Mouse (Mus musculus) olfactory bulb, adult 2 months (tissue): Measurements from ENCODE around the gene Nicn1. TPM values are rescaled to one million over a fixed set of nuclear protein-coding genes. Genes with fewer than 3 reads are reported as not detected.

Experiments used
- H3K27ac ChIP-seq: fragments of 200-500 bp; 2 replicates; pipeline ENCODE4 v1.5.1; 2012; ENCODE audit warnings: low read depth, low read length; ENCODE audit not compliant: insufficient read depth
- H3K4me1 ChIP-seq: fragments of 200-500 bp; 2 replicates; pipeline ENCODE4 v1.6.1; 2012; ENCODE audit warnings: low read length; ENCODE audit not compliant: control insufficient read depth, insufficient read depth
- H3K4me3 ChIP-seq: fragments of 200-500 bp; 2 replicates; pipeline ENCODE4 v1.5.1; 2012; ENCODE audit warnings: mild to moderate bottlenecking, low read depth, low read length, moderate library complexity; ENCODE audit not compliant: insufficient read depth
- CTCF ChIP-seq: fragments of 200-500 bp; IDR thresholded peaks from 2 replicates; pipeline ENCODE4 v1.5.1; 2012; ENCODE audit warnings: low read depth, mild to moderate bottlenecking, low read length, moderate library complexity; ENCODE audit not compliant: insufficient read depth
- POLR2A ChIP-seq: fragments of 200-500 bp; IDR thresholded peaks from 2 replicates; pipeline ENCODE4 v1.6.1; 2012; ENCODE audit warnings: mild to moderate bottlenecking, low read depth, low read length, moderate library complexity; ENCODE audit not compliant: insufficient read depth
- WGBS: fragments of 180-500 bp; shearing (Covaris S2); methylation state at CpG from one replicate; pipeline ENCODE4 v1.1.7; 2018; 5-methylcytosine and 5-hydroxymethylcytosine counted together
- polyA plus RNA-seq: library from polyadenylated mRNA; stranded (reverse); fragments of >200 nt; gene quantifications from 2 replicates; pipeline ENCODE4 v1.2.4, GENCODE M21; 2012; ENCODE audit warnings: low replicate concordance; ENCODE audit not compliant: missing spikeins, insufficient read depth, insufficient read length

The Nicn1 gene
- polyA plus RNA-seq: not detected in 2 replicates

DNA sequence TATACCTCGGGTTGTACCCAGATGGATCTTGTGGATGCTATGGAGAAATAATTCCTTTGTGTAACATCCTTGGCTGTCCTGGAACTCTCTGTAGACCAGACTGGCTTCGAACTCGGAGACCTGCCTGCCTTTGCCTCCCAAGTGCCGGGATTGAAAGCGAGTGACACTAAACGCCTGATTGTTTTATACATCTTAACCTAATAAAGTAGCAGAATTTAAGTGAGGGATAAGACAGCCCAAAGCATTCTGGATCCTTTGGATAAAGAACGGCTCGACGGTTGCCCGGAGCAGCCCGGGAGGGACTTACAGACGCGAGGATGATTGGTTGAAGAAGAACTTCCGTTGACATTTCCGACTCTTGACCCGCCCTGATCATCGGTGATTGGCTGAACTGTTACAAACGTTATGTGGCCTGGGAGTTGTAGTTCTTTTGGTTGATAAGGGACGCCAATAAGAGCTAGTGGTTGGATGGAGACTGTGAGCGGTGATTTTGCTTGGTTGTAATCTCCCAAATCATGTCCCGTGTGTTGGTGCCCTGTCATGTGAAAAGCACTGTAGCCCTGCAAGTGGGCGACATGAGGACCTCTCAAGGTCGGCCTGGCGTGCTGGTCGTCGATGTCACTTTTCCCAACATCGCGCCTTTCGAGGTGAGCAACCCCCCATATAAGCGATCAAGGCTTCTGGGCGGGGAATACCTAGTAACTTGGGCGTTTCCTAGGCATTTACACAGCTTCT, at the start of gene Nicn1:
Gene Nicn1 (plus strand): TSS at position 414 of the 735 bp plus-strand sequence.
- Histone ChIP-seq H3K27ac (peak within 1 kb of the TSS; percentile 32; the same call in 1 of the 2 replicates), H3K4me1 (no peaks in the 10 kb centered on the region), H3K4me3 (peak within 1 kb of the TSS; percentile 58)
- under 1% methylated on average over 32 of the region's 32 CpGs for WGBS
- TF ChIP-seq CTCF: no peak
- peak; percentile 66 for TF ChIP-seq POLR2A

DNA sequence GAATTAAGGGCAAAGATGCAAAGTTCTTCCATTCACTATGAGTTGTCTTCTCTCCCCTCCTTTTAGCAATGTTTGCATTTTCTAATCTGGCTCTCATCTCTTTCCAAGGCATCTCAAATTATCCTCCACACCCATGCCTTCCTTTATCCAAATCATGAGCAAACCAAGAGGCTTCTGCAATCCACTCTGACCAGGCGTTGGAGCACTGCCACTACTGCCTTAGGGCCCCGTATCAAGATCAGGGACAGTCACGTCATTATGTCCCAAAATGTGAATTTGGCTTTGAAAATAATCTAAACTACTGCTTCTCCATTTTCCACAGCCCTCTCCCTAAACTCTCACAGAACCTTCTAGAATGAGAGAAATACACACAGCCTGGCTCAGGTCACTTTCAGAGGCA, 45.7 kb upstream of the Nicn1 start:
- H3K27ac ChIP-seq: no peak overlapping the region
- TF ChIP-seq POLR2A (no peak), CTCF (no peak)
- H3K4me1 ChIP-seq: peaks cover 5% of the 10 kb centered on the region; the same call in 1 of the 2 replicates
- H3K4me3 ChIP-seq: no peak overlapping the region
- 84% methylated on average over 3 of the region's 3 CpGs for WGBS

DNA sequence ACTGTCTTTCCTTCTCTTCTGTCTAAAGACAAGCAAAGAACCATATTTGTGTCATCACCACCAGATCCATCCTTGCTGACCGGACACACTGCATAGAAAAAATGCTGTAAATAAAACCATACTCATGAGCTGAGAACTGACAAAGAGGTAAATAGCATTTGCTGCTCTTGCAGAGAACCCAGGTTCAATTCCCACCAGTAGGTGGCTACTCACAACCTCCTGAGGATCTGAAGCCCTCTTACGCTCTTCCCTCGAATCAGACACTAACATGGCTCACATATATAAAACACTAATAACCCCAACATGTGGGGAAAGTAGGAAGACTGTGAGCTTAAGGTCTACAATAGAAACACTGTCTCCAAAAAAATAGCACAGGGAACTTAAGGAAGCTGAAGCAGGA, 45.2 kb upstream of the Nicn1 start:
- Histone ChIP-seq H3K4me1 (peaks cover 5% of the 10 kb centered on the region; the same call in 1 of the 2 replicates), H3K4me3 (no peak overlapping the region), H3K27ac (no peak overlapping the region)
- WGBS: 63% methylated on average over 3 of the region's 3 CpGs
- TF ChIP-seq CTCF (no peak), POLR2A (no peak)

DNA sequence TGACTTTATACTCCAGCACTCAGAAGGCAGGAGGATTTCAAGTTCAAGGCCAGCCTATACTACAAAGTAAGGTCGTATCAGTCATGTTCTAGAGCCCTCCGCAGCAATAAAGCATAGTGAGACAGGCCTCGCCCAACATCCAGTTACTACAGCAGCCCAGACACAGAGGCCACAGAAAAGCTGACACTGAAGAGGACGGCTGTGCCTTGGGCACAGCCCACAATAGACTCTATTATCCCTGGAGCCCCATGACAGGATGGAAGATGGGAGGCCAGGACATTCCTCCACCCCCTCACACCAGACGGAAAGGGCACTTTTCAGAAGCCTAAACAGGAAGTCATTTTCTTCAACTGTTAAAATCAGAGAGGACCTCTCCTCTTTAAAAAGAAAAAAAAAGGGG, 41.3 kb upstream of the Nicn1 start:
- WGBS: 55% methylated on average over 5 of the region's 5 CpGs
- no peak overlapping the region for H3K4me3 ChIP-seq
- H3K4me1 ChIP-seq: peaks cover 5% of the 10 kb centered on the region; the same call in 1 of the 2 replicates
- TF ChIP-seq POLR2A (no peak), CTCF (no peak)
- no peak overlapping the region for H3K27ac ChIP-seq

DNA sequence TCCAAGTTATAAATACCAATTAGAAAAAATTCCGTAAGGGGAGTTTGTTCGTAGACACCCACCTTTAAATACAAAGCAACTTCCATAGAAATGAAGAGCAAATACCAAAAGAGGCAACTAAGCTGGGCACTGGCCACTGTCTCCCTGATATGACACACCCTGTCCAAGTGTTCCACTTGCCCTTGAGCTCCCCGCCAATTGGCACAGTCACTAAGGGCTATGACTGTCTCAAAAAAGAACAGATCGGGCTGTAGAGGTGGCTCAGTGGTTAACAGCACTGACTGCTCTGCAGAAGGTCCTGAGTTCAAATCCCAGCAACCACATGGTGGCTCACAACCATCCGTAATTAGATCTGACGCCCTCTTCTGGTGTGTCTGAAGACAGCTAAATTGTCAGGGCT, 38.4 kb upstream of the Nicn1 start:
- no peak overlapping the region for H3K4me3 ChIP-seq
- peaks cover 5% of the 10 kb centered on the region; the same call in 1 of the 2 replicates for H3K4me1 ChIP-seq
- no peak overlapping the region for H3K27ac ChIP-seq
- no peak for TF ChIP-seq CTCF
- TF ChIP-seq POLR2A: no peak
- 91% methylated on average over 6 of the region's 6 CpGs for WGBS

DNA sequence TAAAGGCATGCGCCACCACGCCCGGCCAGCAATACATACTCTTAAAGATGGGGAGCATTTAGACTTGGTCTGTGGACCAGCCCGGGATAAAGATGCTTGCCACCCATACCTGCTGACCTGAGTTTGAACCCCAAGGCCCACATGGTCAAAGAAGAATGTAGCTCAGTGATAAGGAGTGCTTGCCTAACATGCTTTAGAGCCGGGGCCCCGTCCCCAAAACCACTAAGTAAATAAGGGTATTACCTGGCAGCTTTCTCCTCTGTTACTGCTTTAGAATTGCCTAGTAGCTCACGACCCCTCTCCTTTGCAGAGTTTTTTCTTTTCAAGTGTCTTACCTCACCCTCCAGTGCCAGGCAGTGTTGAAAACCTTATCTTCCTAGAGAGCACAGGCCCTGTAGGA, 37.5 kb upstream of the Nicn1 start:
- 98% methylated on average over 7 of the region's 7 CpGs for WGBS
- TF ChIP-seq CTCF (no peak), POLR2A (no peak)

DNA sequence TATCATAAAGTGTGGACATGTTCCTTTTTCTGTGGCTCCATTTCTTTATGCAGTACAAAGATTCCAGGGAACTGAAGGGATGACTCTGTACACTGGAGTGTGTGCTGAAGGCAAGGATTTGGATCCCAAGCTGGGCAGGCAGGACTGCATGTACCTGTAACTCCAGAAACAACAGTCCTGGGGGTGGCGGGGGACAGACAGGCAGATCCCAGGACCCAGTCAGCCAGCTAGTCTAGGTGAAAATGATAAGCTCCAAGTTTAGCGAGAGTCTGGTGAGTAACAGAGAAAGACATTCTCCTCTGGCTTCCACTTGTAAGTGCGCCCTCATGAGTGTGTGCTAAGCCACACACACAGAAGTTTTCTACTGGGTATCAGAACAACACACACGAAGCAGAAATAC, 29.7 kb upstream of the Nicn1 start:
- H3K4me1 ChIP-seq: peaks cover 8% of the 10 kb centered on the region; the same call in 1 of the 2 replicates
- 65% methylated on average over 4 of the region's 4 CpGs for WGBS
- H3K27ac ChIP-seq: no peak overlapping the region
- TF ChIP-seq POLR2A (no peak), CTCF (no peak)
- H3K4me3 ChIP-seq: no peak overlapping the region

More for the DNA sequence above, 37.5 kb upstream of the Nicn1 start:
- Histone ChIP-seq H3K4me1 (peaks cover 5% of the 10 kb centered on the region; the same call in 1 of the 2 replicates), H3K27ac (no peak overlapping the region), H3K4me3 (no peak overlapping the region)

DNA sequence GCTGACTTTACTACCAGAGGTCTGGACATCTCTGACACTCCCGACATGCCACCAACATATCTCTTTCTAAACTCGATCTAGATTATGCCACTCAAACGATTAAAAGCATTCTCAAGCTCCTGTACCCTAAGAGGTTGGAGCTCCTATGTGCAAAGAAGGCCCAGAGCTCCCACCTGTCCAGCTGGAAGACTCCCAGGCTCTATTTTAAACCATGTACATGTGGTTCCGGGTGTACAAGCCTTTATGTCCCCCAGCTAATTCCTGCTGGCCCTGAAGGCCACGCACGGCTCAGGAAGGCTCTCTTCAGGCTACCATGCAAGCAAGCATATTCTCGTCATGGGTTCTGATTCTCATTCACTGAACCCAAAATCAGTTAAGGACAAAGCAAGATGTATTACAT, 28.4 kb upstream of the Nicn1 start:
- Histone ChIP-seq H3K4me3 (no peak overlapping the region), H3K4me1 (peaks cover 8% of the 10 kb centered on the region; the same call in 1 of the 2 replicates), H3K27ac (no peak overlapping the region)
- WGBS: 75% methylated on average over 7 of the region's 7 CpGs
- TF ChIP-seq CTCF (no peak), POLR2A (no peak)

DNA sequence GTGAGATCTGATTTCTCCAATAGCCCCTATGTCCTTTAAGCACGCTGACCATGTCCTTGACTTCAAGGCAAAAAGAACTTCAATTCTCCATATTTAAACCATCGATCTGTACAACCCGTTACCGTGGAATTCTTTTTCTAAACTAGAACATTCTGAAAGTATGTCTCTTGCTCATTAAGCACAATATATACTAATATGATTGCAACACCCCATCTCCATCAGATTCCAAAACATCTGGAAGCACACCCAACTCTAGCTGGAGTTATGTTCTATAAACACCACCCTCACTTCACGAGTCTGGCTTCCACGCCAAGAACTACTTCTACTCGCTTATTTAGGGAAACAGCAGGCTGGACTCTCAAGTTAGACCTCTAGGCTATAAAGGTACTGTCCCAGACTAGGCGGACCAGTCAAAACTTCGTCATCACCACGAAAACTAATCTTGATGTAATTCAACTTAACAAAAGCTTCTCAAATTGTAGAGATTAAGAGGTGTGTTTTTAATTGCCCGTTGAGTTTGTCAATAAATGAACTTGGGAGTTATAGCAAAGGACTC, 27.7 kb upstream of the Nicn1 start:
- H3K4me3 ChIP-seq: peak overlapping the region; percentile 81
- no peak for TF ChIP-seq CTCF
- no peak for TF ChIP-seq POLR2A
- peaks cover 8% of the 10 kb centered on the region; the same call in 1 of the 2 replicates for H3K4me1 ChIP-seq
- WGBS: 30% methylated on average over 11 of the region's 11 CpGs
- no peak overlapping the region; the same call in 1 of the 2 replicates for H3K27ac ChIP-seq

DNA sequence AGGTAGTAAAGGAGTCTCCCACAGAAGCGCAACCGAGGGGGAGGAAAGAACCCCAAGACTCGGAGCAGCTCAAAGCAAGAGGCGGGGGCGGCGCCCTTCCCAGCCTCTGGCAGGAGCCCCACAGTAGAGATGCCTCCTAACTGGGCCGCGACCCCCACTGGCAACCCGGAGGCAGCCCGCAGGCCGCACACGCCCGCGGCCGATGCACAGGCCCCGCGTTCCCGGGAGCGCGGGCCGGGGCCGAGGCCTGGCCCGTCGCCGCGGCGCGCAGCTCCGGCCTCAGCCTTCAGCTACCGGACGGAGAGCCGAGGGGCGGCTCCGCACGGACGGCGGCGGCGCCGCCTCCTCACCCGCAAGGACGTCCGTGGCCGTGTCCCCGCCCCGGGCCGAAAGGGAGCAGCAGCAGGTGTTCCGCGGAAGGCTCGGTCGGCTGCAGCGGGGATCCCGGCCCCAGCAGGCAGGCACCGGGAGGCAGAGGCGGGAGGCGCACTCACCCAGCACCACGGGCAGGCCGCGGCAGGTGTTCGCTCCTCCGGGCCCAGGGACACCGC, 27.0 kb upstream of the Nicn1 start:
- H3K27ac ChIP-seq: peak overlapping the region; percentile 47
- under 1% methylated on average over 58 of the region's 62 CpGs for WGBS
- H3K4me1 ChIP-seq: peaks cover 8% of the 10 kb centered on the region; the same call in 1 of the 2 replicates
- no peak for TF ChIP-seq POLR2A
- TF ChIP-seq CTCF: no peak
- H3K4me3 ChIP-seq: peak overlapping the region; percentile 81
